Mouse (Mus musculus) stomach, embryonic 15.5 days (tissue): ENCODE results near the gene Shb. TPM values are rescaled to one million over a fixed set of nuclear protein-coding genes. Genes with fewer than 3 reads are reported as not detected.
A peak's percentile ranks its signal among the peaks of the same experiment; 100 is the strongest.

Experiments used
- ATAC-seq: fragments of 200-750 bp; cut with Nextera tagmentation; 2 replicates; pipeline ENCODE4 v1.8.0; 2017; ENCODE audit warnings: low read depth, moderate number of reproducible peaks, moderate TSS enrichment; ENCODE audit not compliant: insufficient read depth, low FRiP score
- H3K27ac ChIP-seq: fragments of 300-500 bp; sonication (generic); 2 replicates; pipeline ENCODE4 v1.5.1; 2015; ENCODE audit warnings: mild to moderate bottlenecking, inconsistent platforms
- H3K27me3 ChIP-seq: fragments of 300-500 bp; sonication (generic); replicated peaks from 2 replicates; pipeline ENCODE4 v1.6.1; 2015; ENCODE audit warnings: inconsistent platforms
- H3K36me3 ChIP-seq: fragments of 300-500 bp; sonication (generic); 2 replicates; pipeline ENCODE4 v1.6.1; 2015; ENCODE audit warnings: inconsistent platforms
- H3K4me1 ChIP-seq: fragments of 300-500 bp; sonication (generic); 2 replicates; pipeline ENCODE4 v1.6.1; 2015; ENCODE audit warnings: inconsistent platforms
- H3K4me2 ChIP-seq: fragments of 300-500 bp; sonication (generic); 2 replicates; pipeline ENCODE4 v1.6.1; 2015; ENCODE audit warnings: mild to moderate bottlenecking, inconsistent platforms
- H3K4me3 ChIP-seq: fragments of 300-500 bp; sonication (generic); replicated peaks from 2 replicates; pipeline ENCODE4 v1.5.1; 2015; ENCODE audit warnings: inconsistent platforms
- H3K9ac ChIP-seq: fragments of 300-500 bp; sonication (generic); 2 replicates; pipeline ENCODE4 v1.6.1; 2015; ENCODE audit warnings: inconsistent platforms
- H3K9me3 ChIP-seq: fragments of 300-500 bp; sonication (generic); 2 replicates; pipeline ENCODE4 v1.6.1; 2016; ENCODE audit warnings: inconsistent platforms
- WGBS: fragments of 180-500 bp; shearing (Covaris S2); methylation state at CpG from one replicate; pipeline ENCODE4 v1.1.7; 2015; 5-methylcytosine and 5-hydroxymethylcytosine counted together
- polyA plus RNA-seq: library from polyadenylated mRNA; unstranded; fragments of >200 nt; fragmentation: Nextera tagmentation; extraction: Ambion mirVana; gene quantifications from 2 replicates; pipeline ENCODE4 v1.2.1, GENCODE M21; 2015

Gene Shb
- polyA plus RNA-seq, 1 experiment from 2014 or later, result 5.8 TPM

DNA sequence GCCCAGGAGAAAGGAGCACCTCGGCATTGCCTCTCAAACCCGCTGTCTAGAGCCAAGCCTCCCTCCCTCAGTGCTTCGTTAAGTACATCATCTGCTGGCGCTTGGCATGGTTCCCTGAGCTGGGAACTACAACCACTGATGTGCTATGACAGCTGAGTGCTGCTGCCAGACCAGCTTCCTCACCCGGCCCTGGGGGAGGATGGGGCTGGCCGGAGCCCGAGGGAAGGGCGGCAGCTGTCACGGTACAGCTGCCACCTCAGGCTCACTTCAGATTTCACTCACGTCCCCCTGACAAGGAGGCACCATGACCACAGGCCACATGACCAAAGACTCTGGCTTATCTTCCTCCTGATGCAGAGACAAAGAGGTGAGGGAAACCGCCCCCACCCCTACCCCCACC is 59.1 kb downstream of the Shb start:
- Histone ChIP-seq H3K27me3 (no peaks in the 10 kb centered on the region), H3K4me2 (peak overlapping the region; percentile 14), H3K4me3 (no peak overlapping the region), H3K27ac (peak overlapping the region; percentile 78), H3K36me3 (no peaks in the 10 kb centered on the region; the same call in 1 of the 2 replicates), H3K4me1 (peaks cover 46% of the 10 kb centered on the region), H3K9me3 (no peaks in the 10 kb centered on the region), H3K9ac (no peak overlapping the region)
- 13% methylated on average over 11 of the region's 11 CpGs for WGBS
- ATAC-seq, result peak; percentile 50; the same call in 1 of the 2 replicates

DNA sequence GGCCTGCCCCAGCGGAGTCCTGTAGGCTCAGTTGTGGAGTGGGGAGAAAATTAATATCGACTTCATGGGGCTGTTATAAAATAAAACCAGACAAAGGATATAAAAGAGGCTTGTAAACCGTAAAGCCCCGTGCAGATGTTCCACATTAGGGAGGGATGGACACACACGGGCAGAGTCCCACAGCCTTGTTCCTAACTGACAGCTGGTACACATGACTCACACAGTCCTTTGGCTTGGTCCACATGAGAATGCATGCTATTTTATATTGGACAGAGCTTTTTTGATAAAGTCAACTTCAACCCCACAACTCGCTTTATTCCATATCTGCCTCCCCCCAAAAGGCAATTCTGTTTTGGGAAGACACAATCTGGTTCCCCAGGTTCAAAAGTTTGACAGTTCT is 59.6 kb downstream of the Shb start:
- Histone ChIP-seq H3K4me2 (peak overlapping the region; percentile 14), H3K27me3 (no peaks in the 10 kb centered on the region), H3K9ac (no peak overlapping the region), H3K27ac (peak overlapping the region; percentile 78), H3K4me1 (peaks cover 51% of the 10 kb centered on the region), H3K36me3 (no peaks in the 10 kb centered on the region; the same call in 1 of the 2 replicates), H3K4me3 (no peak overlapping the region), H3K9me3 (no peaks in the 10 kb centered on the region)
- ATAC-seq, result no peak; the same call in 1 of the 2 replicates
- 36% methylated on average over 6 of the region's 6 CpGs for WGBS

DNA sequence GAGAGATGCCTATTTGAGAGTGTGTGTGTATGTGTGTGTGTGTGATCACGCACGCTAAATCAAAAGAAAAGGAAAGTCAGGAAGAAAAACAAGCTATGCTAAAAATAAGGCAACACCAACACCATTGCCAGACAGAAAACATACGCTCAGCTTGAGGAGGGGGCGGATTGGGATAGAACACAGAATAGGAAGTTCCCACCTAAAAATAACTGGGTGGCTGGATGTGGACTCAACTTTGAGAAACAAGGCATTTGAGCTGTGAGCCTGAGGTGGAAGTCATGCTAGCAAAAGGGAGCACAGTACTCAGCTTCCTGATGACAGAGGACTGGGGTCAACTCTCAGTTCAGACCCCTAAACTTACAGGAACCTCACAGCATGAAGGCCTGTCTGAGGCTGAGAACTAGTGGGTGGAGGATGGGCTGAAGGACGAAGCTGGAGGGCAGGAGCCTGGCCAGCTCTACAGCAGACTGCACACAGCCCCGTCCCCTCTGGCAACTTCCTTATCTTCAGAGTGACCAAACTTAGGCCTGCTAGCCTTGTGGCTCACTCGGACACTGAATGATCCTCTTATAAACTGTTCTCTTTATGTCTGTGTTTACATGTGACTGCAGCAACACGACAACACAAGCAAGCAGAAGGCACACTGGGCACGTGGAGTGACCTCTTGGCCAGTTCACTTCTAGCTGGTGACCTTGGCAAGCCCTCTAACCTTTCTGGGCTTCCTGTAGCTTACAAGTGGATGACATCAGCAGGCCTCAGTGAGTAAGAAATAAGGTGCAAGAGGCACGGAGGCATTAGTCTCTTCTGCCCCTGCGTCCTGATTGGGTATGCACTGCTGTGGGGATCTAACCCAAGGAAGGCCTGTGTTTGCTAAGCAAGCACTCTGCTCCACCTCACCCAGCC is 60.4 kb downstream of the Shb start:
- 48% methylated on average over 11 of the region's 11 CpGs for WGBS
- H3K9ac ChIP-seq, result no peak overlapping the region
- peak; percentile 65 for ATAC-seq
- no peak overlapping the region for H3K4me2 ChIP-seq
- no peaks in the 10 kb centered on the region; the same call in 1 of the 2 replicates for H3K36me3 ChIP-seq
- H3K4me1 ChIP-seq, result peaks cover 58% of the 10 kb centered on the region
- no peak overlapping the region for H3K4me3 ChIP-seq
- no peaks in the 10 kb centered on the region for H3K27me3 ChIP-seq
- H3K9me3 ChIP-seq, result no peaks in the 10 kb centered on the region
- H3K27ac ChIP-seq, result peak overlapping the region; percentile 78

DNA sequence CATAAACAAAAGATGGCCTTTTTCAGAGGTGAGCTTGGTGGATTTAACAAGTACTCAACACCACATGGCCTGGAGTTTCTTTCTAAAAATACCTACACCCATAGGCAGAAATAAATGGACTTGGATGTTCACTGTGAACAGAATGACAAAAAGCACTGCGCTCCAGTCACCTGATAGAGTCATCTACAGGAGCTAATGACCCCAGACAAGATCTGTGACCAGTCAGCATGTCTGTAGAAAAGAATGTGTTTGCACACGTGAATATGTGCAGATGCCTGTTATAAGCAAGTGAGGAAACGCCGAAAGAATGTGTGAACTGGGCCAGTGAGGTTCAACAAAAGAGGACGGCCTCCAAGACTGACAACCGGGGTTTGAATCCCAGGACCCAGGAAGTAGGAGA is 63.2 kb downstream of the Shb start:
- ATAC-seq, result no peak
- peaks cover 47% of the 10 kb centered on the region for H3K4me1 ChIP-seq
- H3K27me3 ChIP-seq, result no peaks in the 10 kb centered on the region
- no peaks in the 10 kb centered on the region; the same call in 1 of the 2 replicates for H3K36me3 ChIP-seq
- H3K27ac ChIP-seq, result no peak overlapping the region
- H3K9me3 ChIP-seq, result no peaks in the 10 kb centered on the region
- no peak overlapping the region for H3K9ac ChIP-seq
- H3K4me2 ChIP-seq, result no peak overlapping the region
- 30% methylated on average over 6 of the region's 6 CpGs for WGBS
- no peak overlapping the region for H3K4me3 ChIP-seq

DNA sequence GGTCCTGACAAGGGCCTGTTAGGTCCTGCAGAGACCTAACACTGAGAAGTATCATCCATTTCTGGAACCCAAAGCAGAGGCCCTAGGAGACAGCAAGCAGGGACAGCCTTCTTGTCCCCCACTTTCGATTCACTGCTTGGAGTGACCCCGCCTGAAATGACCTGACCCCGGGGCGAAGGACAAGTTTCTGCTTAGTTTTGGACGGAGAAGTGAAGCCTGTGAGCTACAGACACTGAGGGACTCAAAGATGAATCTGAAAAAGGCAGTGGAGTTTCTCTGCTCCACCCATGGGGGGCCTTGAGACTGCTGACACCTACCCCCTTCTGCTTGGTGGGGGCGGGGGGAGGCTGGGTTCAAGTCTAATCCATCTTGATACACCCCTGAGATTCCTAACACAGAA is 63.8 kb downstream of the Shb start:
- WGBS, result 47% methylated on average over 6 of the region's 6 CpGs
- no peaks in the 10 kb centered on the region for H3K27me3 ChIP-seq
- no peak for ATAC-seq
- H3K9ac ChIP-seq, result no peak overlapping the region
- H3K4me3 ChIP-seq, result no peak overlapping the region
- H3K27ac ChIP-seq, result peak overlapping the region; percentile 45
- H3K36me3 ChIP-seq, result no peaks in the 10 kb centered on the region; the same call in 1 of the 2 replicates
- H3K4me2 ChIP-seq, result no peak overlapping the region
- no peaks in the 10 kb centered on the region for H3K9me3 ChIP-seq
- peaks cover 42% of the 10 kb centered on the region for H3K4me1 ChIP-seq

DNA sequence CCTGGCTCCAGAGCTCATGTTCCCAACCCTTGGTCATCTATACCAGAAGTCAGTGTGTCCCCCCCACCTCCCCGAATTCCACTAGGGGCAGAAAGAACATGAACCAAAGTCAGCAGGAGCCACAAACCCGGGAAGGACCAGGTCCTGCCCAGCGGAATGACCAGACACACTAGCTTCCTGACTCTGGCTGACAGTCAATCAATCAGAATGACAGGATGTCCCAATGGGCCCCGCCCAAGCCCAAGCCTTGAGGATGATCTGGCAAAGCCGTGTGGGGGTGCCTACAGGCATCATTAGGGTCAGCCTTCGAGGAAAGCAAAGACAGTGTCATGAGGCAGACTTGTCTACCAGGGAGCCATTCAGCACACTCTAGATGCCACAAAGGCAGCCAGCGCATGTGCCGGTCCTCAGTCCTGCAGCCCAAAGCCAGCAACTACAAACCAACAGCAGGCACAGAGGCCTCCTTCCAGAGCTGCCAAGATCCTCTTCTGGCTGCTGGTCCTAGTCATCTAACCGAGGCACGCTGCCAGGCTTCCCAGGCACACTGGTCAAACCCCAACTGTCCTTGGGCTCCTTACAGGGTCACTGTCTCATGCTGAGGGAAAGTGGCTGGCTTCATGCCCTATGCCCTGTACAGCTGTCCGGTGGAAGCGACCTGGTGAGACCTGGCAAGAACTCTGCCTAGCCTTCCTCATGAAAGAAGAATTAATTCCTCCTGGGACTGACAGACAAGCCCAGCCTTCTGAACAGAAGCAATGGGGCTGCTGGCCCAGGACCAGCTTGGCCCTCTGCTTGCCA is 65.0 kb downstream of the Shb start:
- no peaks in the 10 kb centered on the region for H3K9me3 ChIP-seq
- no peaks in the 10 kb centered on the region for H3K27me3 ChIP-seq
- WGBS, result 70% methylated on average over 12 of the region's 12 CpGs
- no peak overlapping the region for H3K4me2 ChIP-seq
- H3K4me1 ChIP-seq, result peaks cover 37% of the 10 kb centered on the region
- H3K9ac ChIP-seq, result no peak overlapping the region
- no peaks in the 10 kb centered on the region; the same call in 1 of the 2 replicates for H3K36me3 ChIP-seq
- H3K4me3 ChIP-seq, result no peak overlapping the region
- no peak overlapping the region for H3K27ac ChIP-seq
- no peak for ATAC-seq

DNA sequence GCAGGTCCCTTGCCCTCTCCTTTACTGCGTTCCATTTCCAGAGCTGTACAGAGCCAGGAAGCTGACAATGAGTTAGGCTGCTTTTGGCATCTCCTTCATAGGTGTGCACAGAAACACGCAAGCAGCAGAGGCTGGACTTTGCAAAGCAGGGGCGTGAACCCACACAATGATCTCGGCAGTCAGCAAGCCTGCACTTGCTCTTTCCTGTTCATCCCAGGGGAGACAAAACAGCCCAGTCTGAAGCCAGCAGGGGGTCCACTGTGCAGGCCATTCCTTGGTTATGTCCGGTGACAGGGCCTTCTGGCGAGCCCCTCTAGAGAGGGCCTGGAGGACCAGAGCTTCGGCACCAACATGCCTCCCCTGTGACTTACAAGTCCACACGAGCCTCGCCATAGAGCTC is 67.3 kb downstream of the Shb start:
- H3K9me3 ChIP-seq, result no peaks in the 10 kb centered on the region
- H3K4me1 ChIP-seq, result peaks cover 26% of the 10 kb centered on the region
- ATAC-seq, result no peak
- H3K36me3 ChIP-seq, result no peaks in the 10 kb centered on the region
- no peak overlapping the region; the same call in 1 of the 2 replicates for H3K27ac ChIP-seq
- H3K4me3 ChIP-seq, result no peak overlapping the region
- H3K4me2 ChIP-seq, result no peak overlapping the region
- no peak overlapping the region for H3K9ac ChIP-seq
- no peaks in the 10 kb centered on the region for H3K27me3 ChIP-seq
- 75% methylated on average over 9 of the region's 9 CpGs for WGBS

DNA sequence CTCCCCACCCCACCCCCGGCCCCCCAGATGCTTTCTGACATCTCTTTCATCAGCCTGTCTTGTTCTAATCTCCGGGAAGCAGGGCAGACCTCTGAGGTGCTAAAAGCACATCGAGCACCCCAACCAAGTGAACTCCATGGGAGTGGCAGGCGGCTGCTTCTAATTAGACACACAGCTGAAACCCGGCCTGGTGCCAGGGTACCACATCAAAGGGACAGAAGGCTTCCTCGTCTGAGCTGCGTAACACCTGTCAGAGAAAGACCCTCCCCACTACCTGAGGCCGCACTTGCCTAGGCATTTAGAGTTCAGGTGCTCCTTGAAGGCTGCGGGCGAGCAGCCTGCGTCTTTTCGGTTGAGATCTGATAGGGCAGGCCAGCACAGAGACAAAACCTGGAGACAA is 67.7 kb downstream of the Shb start:
- H3K27me3 ChIP-seq, result no peaks in the 10 kb centered on the region
- H3K4me2 ChIP-seq, result no peak overlapping the region
- no peaks in the 10 kb centered on the region for H3K36me3 ChIP-seq
- WGBS, result 67% methylated on average over 12 of the region's 12 CpGs
- no peak overlapping the region for H3K4me3 ChIP-seq
- H3K9ac ChIP-seq, result no peak overlapping the region
- peaks cover 29% of the 10 kb centered on the region for H3K4me1 ChIP-seq
- no peak for ATAC-seq
- H3K9me3 ChIP-seq, result no peaks in the 10 kb centered on the region
- no peak overlapping the region; the same call in 1 of the 2 replicates for H3K27ac ChIP-seq

DNA sequence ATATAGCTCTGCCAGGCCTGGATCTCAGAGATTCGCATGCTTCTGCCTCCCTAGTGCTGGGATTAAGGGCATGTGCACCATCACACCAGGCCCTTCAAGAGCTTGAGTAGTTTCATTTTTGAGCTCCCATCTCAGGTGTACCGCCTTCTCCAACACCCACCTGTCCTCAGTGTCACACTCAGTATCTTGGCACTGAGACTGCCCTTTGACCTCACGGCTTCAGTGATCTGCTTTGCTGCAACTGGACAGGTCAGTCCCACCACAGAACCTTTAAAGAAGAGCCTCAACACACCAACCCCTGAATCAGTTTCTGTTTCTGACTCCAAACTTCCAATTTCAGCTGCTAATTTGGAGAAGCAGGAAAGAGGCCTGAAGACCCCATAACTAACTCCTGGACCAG is 68.1 kb downstream of the Shb start:
- no peak overlapping the region for H3K27ac ChIP-seq
- H3K4me3 ChIP-seq, result no peak overlapping the region
- ATAC-seq, result no peak
- no peak overlapping the region for H3K4me2 ChIP-seq
- H3K4me1 ChIP-seq, result peaks cover 30% of the 10 kb centered on the region
- no peak overlapping the region for H3K9ac ChIP-seq
- no peaks in the 10 kb centered on the region for H3K9me3 ChIP-seq
- WGBS, result 92% methylated on average over 3 of the region's 3 CpGs
- no peaks in the 10 kb centered on the region for H3K36me3 ChIP-seq
- H3K27me3 ChIP-seq, result no peaks in the 10 kb centered on the region

DNA sequence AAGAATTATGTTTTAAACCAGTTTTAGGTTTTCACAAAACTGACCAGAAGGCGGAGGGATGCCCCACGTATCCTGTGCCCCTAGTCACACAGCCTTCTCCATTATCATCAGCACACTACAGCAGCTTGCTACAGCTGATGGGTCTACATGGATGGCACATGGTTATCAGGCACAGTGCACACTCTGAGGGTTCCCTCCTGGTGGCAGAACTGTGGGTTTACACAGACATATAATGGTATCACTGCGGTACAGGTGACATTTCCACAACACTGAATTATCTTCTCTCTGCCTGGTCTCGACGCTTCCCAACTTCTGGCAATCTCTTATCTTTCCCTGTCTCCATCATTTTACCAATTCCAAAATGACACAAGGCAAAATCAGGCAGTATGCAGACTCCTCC is 69.6 kb downstream of the Shb start:
- Histone ChIP-seq H3K36me3 (peaks cover 4% of the 10 kb centered on the region; the same call in 1 of the 2 replicates), H3K9ac (no peak overlapping the region), H3K27ac (no peak overlapping the region), H3K4me1 (peaks cover 19% of the 10 kb centered on the region), H3K27me3 (no peaks in the 10 kb centered on the region), H3K9me3 (no peaks in the 10 kb centered on the region), H3K4me3 (no peak overlapping the region), H3K4me2 (no peak overlapping the region)
- WGBS, result 85% methylated on average over 5 of the region's 5 CpGs
- peak; percentile 73; the same call in 1 of the 2 replicates for ATAC-seq

DNA sequence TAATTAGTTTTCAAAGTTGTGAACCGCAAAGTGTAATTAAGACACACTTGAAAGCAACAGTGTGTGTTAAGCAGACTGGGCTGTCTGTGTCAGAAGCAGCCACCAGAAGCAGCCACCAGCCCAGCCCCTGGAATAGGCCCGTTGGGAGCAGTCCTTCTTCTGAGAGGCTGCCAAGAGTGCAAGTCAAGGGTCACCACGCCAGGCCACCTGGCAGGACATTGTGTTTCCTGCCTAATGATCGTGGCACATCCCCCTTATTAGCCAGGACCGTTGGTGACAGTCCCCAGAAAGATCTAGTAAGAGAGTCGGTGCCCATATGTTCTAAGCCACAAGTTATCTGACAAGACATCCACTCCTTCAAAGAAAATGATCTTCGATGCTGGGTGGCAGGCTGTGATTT is 70.6 kb downstream of the Shb start:
- H3K4me2 ChIP-seq, result no peak overlapping the region
- 41% methylated on average over 7 of the region's 7 CpGs for WGBS
- no peak overlapping the region for H3K27ac ChIP-seq
- no peak for ATAC-seq
- no peaks in the 10 kb centered on the region for H3K27me3 ChIP-seq
- H3K36me3 ChIP-seq, result peaks cover 4% of the 10 kb centered on the region
- no peaks in the 10 kb centered on the region for H3K9me3 ChIP-seq
- H3K9ac ChIP-seq, result no peak overlapping the region
- H3K4me1 ChIP-seq, result peaks cover 12% of the 10 kb centered on the region; the same call in 1 of the 2 replicates
- H3K4me3 ChIP-seq, result no peak overlapping the region

DNA sequence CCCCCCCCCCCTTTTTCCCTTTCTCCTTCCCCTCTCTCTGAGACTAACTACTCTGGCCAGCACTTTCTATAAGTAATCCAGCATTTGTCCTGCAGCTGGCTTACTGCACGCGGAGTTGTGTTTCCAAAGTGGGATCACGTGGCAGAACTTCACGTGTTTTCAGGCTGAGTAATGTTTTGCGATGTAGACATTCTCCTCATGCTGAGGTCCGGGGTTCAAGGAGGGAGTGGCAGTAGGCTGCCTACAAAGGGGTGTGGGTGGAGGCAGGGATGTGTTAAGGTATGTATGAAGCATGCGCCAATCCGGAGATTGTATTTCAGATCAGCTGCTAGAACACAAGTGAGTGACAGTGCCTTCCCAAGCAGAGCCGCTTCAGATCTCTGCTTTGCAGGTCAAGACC is 72.9 kb downstream of the Shb start:
- H3K4me1 ChIP-seq, result peaks cover 12% of the 10 kb centered on the region; the same call in 1 of the 2 replicates
- no peaks in the 10 kb centered on the region for H3K9me3 ChIP-seq
- ATAC-seq, result peak; percentile 52; the same call in 1 of the 2 replicates
- WGBS, result 45% methylated on average over 9 of the region's 9 CpGs
- H3K4me2 ChIP-seq, result no peak overlapping the region
- H3K4me3 ChIP-seq, result no peak overlapping the region
- peaks cover 4% of the 10 kb centered on the region for H3K36me3 ChIP-seq
- H3K27me3 ChIP-seq, result no peaks in the 10 kb centered on the region
- H3K27ac ChIP-seq, result no peak overlapping the region
- no peak overlapping the region for H3K9ac ChIP-seq
